Mouse (Mus musculus) kidney, embryonic 14.5 days (tissue): Measurements from ENCODE around the gene Gm13278. TPM values are rescaled to one million over a fixed set of nuclear protein-coding genes. Genes with fewer than 3 reads are reported as not detected.
A peak's percentile ranks its signal among the peaks of the same experiment; 100 is the strongest.
"Not testable (repeated sequence)": the region's sequence is repeated elsewhere in the genome, so short reads cannot be mapped to it uniquely, and the experiment has no call there.

Experiments
- ATAC-seq: fragments of 200-750 bp; cut with Nextera tagmentation; 2 replicates; pipeline ENCODE4 v1.8.0; 2017; ENCODE audit warnings: moderate number of reproducible peaks, mild to moderate bottlenecking, moderate TSS enrichment, moderate library complexity; ENCODE audit not compliant: low FRiP score, low TSS enrichment
- H3K27ac ChIP-seq: fragments of 300-500 bp; sonication (generic); 2 replicates; pipeline ENCODE4 v1.5.1; 2014; ENCODE audit warnings: low read depth, mild to moderate bottlenecking, low read length, moderate library complexity, mixed read lengths
- H3K27me3 ChIP-seq: fragments of 300-500 bp; sonication (generic); 2 replicates; pipeline ENCODE4 v1.6.1; 2014; ENCODE audit warnings: mild to moderate bottlenecking, low read length; ENCODE audit not compliant: control insufficient read depth, insufficient read depth
- H3K36me3 ChIP-seq: fragments of 300-500 bp; sonication (generic); 2 replicates; pipeline ENCODE4 v1.6.1; 2014; ENCODE audit warnings: low read length, mixed read lengths; ENCODE audit not compliant: control insufficient read depth, insufficient read depth
- H3K4me1 ChIP-seq: fragments of 300-500 bp; sonication (generic); 2 replicates; pipeline ENCODE4 v1.6.1; 2014; ENCODE audit warnings: low read length, mixed read lengths; ENCODE audit not compliant: control insufficient read depth, insufficient read depth
- H3K4me2 ChIP-seq: fragments of 300-500 bp; sonication (generic); replicated peaks from 2 replicates; pipeline ENCODE4 v1.6.1; 2014; ENCODE audit warnings: low read depth, mild to moderate bottlenecking, low read length
- H3K4me3 ChIP-seq: fragments of 300-500 bp; sonication (generic); 2 replicates; pipeline ENCODE4 v1.5.1; 2014; ENCODE audit warnings: mild to moderate bottlenecking, low read length
- H3K9ac ChIP-seq: fragments of 300-500 bp; sonication (generic); 2 replicates; pipeline ENCODE4 v1.6.1; 2014; ENCODE audit warnings: low read depth, mild to moderate bottlenecking, low read length, moderate library complexity
- H3K9me3 ChIP-seq: fragments of 300-500 bp; sonication (generic); 2 replicates; pipeline ENCODE4 v1.6.1; 2016; ENCODE audit warnings: low read length; ENCODE audit not compliant: control insufficient read depth
- WGBS: fragments of 180-500 bp; shearing (Covaris S2); extraction: QIAGEN DNeasy Blood & Tissue Kit; methylation state at CpG from one replicate; pipeline ENCODE4 v1.1.7; 2014; 5-methylcytosine and 5-hydroxymethylcytosine counted together
- polyA plus RNA-seq: library from polyadenylated mRNA; unstranded; fragments of >200 nt; fragmentation: Nextera tagmentation; extraction: Ambion mirVana; gene quantifications from 2 replicates; pipeline ENCODE4 v1.2.1, GENCODE M21; 2014

The Gm13278 gene
- not detected in 2 replicates for polyA plus RNA-seq

- H3K27me3 ChIP-seq, H3K36me3 ChIP-seq, H3K27ac ChIP-seq, H3K4me1 ChIP-seq, H3K4me3 ChIP-seq, H3K9me3 ChIP-seq, H3K4me2 ChIP-seq, H3K9ac ChIP-seq, ATAC-seq: not testable (repeated sequence)
- no CpG with 5 or more reads among the region's 28 CpGs for WGBS
Measured at GRCm38 (mm10) chr4:88791250-88791649, at the start of gene Gm13278. Gene Gm13278 (plus strand): TSS chr4:88791550.

GRCm38 (mm10) chr4:88742771-88743371, 48.5 kb upstream of the Gm13278 start:
- Histone ChIP-seq H3K27me3 (no peaks in the 10 kb centered on the region), H3K9ac (no peak overlapping the region), H3K4me3 (no peak overlapping the region), H3K36me3 (no peaks in the 10 kb centered on the region), H3K9me3 (no peaks in the 10 kb centered on the region), H3K27ac (no peak overlapping the region), H3K4me1 (no peaks in the 10 kb centered on the region), H3K4me2 (no peak overlapping the region)
- WGBS, result 79% methylated on average over 7 of the region's 7 CpGs
- no peak for ATAC-seq

GRCm38 (mm10) chr4:88744207-88744606, 47.1 kb upstream of the Gm13278 start:
- Histone ChIP-seq H3K36me3 (no peaks in the 10 kb centered on the region), H3K4me2 (no peak overlapping the region), H3K9ac (no peak overlapping the region), H3K4me3 (no peak overlapping the region), H3K4me1 (no peaks in the 10 kb centered on the region), H3K9me3 (no peaks in the 10 kb centered on the region), H3K27ac (no peak overlapping the region), H3K27me3 (no peaks in the 10 kb centered on the region; the same call in 1 of the 2 replicates)
- ATAC-seq, result no peak
- 63% methylated on average over 3 of the region's 3 CpGs for whole genome bisulfite sequencing

- no peak overlapping the region for H3K27ac ChIP-seq
- no peak overlapping the region for H3K4me3 ChIP-seq
- H3K9ac ChIP-seq, result no peak overlapping the region
- no peaks in the 10 kb centered on the region for H3K4me1 ChIP-seq
- H3K27me3 ChIP-seq, result no peaks in the 10 kb centered on the region; the same call in 1 of the 2 replicates
- H3K9me3 ChIP-seq, result no peaks in the 10 kb centered on the region
- H3K36me3 ChIP-seq, result no peaks in the 10 kb centered on the region
- WGBS, result 48% methylated on average over 6 of the region's 6 CpGs
- no peak for ATAC-seq
- H3K4me2 ChIP-seq, result no peak overlapping the region
Measured at GRCm38 (mm10) chr4:88749926-88750325, 41.4 kb upstream of the Gm13278 start.

GRCm38 (mm10) chr4:88754818-88755340, 36.5 kb upstream of the Gm13278 start, which contains the start of gene Gm13271:
Gene Gm13271 (plus strand): TSS chr4:88754868.
- ATAC-seq, H3K36me3 ChIP-seq, H3K27me3 ChIP-seq, H3K4me3 ChIP-seq, H3K9ac ChIP-seq, H3K27ac ChIP-seq, H3K4me2 ChIP-seq, H3K9me3 ChIP-seq, H3K4me1 ChIP-seq: not testable (repeated sequence)
- whole genome bisulfite sequencing, result 82% methylated on average over 13 of the region's 15 CpGs

- H3K9ac ChIP-seq, result peak overlapping the region; percentile 62
- not testable (repeated sequence) for H3K36me3 ChIP-seq, ATAC-seq, H3K9me3 ChIP-seq, H3K4me1 ChIP-seq, H3K27me3 ChIP-seq
- H3K4me3 ChIP-seq, result peak overlapping the region; percentile 41
- H3K4me2 ChIP-seq, result peak overlapping the region; percentile 69
- WGBS, result 10% methylated on average over 28 of the region's 31 CpGs
- H3K27ac ChIP-seq, result peak overlapping the region; percentile 93
Measured at GRCm38 (mm10) chr4:88756581-88757513, 34.5 kb upstream of the Gm13278 start.

- 1% methylated on average over 15 of the region's 21 CpGs for WGBS
- H3K27ac ChIP-seq, result peak overlapping the region; percentile 93
- H3K36me3 ChIP-seq, H3K27me3 ChIP-seq, H3K4me1 ChIP-seq, H3K9me3 ChIP-seq: not testable (repeated sequence)
- peak overlapping the region; percentile 69 for H3K4me2 ChIP-seq
- peak overlapping the region; percentile 62 for H3K9ac ChIP-seq
- ATAC-seq, result peak; percentile 100
- H3K4me3 ChIP-seq, result peak overlapping the region; percentile 41
Measured at GRCm38 (mm10) chr4:88757628-88758031, 33.7 kb upstream of the Gm13278 start.

- not testable (repeated sequence) for H3K9ac ChIP-seq, ATAC-seq, H3K9me3 ChIP-seq, H3K27me3 ChIP-seq, H3K4me3 ChIP-seq, H3K4me2 ChIP-seq, H3K36me3 ChIP-seq, H3K4me1 ChIP-seq, H3K27ac ChIP-seq
- WGBS, result 93% methylated on average over 8 of the region's 9 CpGs
Measured at GRCm38 (mm10) chr4:88758751-88759150, 32.6 kb upstream of the Gm13278 start.
